Mouse (Mus musculus): Measurements from ENCODE around the gene Clcnkb. TPM values are rescaled to one million over a fixed set of nuclear protein-coding genes. Genes with fewer than 3 reads are reported as not detected.

Clcnkb gene
- not detected for total RNA-seq (2023)

DNA sequence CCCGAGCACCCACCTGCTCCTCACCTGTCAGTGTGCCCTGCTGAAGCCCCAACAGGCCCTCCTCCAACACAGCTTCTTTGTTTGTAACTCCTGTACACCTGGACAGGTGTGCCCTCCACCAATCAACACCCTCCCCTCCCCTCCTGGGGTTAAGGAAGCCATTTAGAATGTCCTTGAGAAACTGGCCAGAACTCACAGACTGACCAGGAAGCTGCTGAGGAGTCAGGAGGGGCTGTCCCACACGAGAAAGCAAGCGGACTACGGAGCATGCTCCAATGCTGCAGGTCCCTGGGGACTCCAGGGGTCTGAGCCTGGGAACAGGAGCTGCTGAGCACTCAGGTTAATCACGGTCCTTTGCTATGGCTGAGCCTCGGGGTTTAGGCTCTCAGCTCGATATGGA is at the start of gene Clcnkb:
Clcnkb (minus strand) TSS at position 91 of the 400 bp plus-strand sequence.

DNA sequence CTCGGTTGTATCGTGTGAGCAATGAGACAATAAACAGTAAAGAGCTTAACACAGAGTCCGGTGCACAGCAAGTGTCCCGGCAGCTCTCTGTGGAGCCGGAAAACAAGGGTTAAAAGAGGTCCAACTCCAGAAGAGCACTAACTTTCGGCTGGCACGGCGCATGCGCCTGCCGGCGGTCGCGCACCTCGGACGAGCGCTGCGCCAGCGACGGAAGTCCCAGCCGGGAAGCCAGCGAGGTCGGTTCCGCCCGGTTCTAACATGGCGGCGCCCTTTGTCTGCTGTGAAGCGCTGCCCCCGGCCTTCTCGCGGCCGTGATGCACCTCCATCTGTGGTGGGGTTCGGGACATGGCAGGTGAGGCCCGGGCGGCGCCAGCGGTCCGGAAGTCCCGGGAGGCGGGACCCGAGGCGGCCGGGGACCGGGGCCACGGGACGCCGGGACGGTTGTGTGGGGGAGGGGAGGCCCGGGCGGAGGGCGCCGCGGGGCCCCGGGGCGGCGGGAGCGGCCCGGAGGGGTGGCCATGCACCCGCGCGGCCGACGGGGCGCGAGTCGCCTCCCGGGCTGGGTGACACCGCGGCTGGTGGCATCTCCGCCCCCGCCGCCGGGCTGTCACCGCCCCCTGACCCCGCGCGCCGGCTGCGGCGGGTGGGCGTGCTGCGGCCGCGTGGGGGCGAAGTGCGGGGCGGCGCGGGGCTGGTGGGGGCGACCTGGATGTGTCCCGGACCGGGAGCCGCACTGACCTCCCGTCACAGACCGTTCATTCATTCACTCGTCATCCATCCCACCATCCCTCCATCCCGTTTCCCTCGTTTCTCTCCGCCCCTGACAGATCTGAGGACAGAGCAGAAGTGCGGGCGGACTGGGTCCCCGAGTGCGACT is 28.9 kb upstream of the Clcnkb start, which contains the start of gene Zbtb17:
Zbtb17 (plus strand) TSS at position 204 of the 877 bp plus-strand sequence.

DNA sequence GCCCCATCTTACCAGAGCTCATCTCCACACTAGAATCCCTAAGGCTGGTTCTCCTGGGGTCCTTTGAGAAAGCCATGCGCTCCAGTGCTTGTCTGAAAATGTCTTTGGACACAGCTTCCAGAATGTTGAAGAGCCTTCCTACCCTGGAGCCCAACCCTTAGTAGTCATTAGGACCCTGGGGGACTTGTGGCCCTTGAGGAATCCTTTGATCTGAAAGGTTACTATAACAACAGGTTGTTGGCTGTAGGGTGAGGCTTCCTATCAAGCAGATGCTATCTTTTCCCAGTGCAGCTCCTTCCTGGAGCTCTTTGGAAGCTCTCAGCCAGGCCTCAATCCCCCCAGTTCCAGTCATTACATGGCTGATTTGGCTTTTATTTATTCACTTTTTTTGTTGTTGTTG is 20.2 kb upstream of the Clcnkb start, which contains the start of gene Srarp:
Srarp (minus strand) TSS at position 132 of the 400 bp plus-strand sequence.

DNA sequence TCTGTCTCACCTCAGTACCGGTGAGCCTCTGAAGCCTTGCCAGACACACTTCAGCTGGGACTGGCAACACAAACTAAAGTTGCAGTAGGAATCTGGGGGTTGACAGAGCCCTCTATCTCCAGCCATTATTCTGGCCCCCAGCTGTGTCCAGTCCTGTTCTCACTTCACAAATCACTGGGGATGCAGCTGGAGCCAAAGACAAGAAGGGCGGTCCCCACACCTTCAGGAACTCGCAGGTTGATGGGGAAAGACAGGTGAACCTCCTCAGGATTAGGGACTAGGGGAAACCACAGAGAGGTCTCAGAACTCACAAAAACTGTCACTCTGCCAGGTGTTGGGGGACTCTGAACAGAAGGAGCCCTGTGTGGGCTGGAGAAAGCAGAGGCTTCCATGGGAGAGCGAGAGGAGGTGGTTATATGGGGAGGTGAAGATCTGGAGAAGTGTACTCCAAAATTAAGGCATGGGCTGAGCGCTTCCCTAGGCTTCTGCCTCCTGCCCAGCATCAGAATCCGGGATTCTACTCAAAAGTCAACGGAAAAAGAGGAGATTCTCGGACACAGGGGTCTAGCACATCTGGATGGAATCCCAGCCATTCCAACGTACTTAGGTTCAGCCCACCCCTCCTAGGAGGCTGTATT is 4.5 kb upstream of the Clcnkb start, which contains the start of gene Hspb7:
Hspb7 (plus strand) TSS at position 588 of the 638 bp plus-strand sequence.

DNA sequence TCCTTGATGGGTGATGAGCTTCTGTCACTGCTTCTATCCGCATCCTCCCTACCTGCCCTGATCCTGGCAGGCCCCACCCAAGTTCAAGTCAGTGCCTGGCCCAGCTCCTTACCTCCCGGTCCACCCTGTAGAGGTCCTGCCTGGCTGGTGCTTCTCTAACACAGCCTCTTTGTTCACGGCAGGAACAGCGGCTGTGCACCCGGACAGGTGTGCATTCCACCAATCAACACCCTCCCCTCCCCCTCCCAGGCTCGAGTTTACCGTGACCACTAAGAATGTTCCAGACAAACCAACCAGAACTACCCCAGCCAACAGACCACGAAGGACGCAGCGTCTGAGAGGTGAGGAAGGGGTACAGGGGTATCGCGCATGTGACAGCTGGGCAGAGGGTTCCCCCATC is 17.3 kb downstream of the Clcnkb start, which contains the start of gene Clcnka:
Clcnka (minus strand) TSS at position 180 of the 400 bp plus-strand sequence.

DNA sequence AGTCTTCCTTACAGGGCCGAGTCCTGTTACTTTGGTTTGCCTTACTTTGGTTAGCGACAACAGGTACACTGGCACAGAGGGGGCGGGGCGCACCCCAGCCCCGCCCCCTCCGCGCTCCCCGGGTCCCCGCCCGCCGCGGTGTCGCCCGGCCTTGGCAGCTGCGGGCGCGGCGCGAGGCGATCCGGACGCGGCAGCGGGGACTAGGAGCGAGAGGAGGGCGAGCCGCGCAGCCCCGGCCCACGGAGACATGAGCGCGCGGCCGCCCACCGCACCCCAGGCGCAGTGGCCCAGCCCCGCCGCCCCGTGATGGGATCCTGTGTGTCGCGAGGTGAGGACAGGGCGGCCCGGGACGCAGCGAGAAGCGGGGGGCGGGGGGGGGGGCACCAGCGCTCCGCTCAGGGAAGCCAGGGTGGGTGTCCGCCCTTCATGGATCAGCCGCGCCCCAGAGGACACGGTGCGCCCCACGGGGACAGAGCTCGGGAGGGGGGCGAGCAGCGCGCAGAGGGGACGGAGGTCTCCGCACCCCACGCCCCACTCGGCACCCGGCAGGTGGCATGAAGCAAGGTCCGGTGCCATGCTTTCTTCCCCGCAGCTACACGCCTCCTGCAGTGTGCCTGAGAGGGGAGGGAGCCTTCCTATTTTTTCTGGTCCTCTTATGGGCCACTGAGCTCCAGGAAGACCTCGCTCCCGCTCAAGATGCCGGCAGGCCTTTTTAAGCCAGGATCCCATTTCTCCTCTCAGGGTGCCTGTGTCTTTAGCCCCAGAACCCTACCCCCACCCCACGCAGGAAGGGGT is 47.6 kb downstream of the Clcnkb start, which contains the start of gene Fam131c:
Fam131c (plus strand) TSS at position 224 of the 795 bp plus-strand sequence.

Other genes starting within 250 kb of the Clcnkb start
- gene Rsg1, start 202.1 kb downstream of the Clcnkb start, total RNA-seq (2023), result 1 to 10 TPM; 1.8 TPM
- not detected for gene Arhgef19, start 176.5 kb downstream of the Clcnkb start, total RNA-seq (2023)
- gene Epha2, start 114.8 kb downstream of the Clcnkb start, total RNA-seq (2023), result 1 to 10 TPM; 4.4 to 6.8 TPM
- not detected for gene Fam131c, start 47.8 kb downstream of the Clcnkb start, total RNA-seq (2023)
- gene Clcnka, start 17.3 kb downstream of the Clcnkb start, total RNA-seq (2023), result not detected
- gene Hspb7, start 4.8 kb upstream of the Clcnkb start, total RNA-seq (2023), result not detected
- gene Srarp, start 20.1 kb upstream of the Clcnkb start, total RNA-seq (2023), result not detected
- 10 to 100 TPM; 39.8 to 44.6 TPM for gene Zbtb17, start 28.6 kb upstream of the Clcnkb start, total RNA-seq (2023)
- gene Spen, start 122.6 kb upstream of the Clcnkb start, total RNA-seq (2023), result 10 to 100 TPM; 56.7 to 69.1 TPM
- gene Fblim1, start 190.1 kb upstream of the Clcnkb start, total RNA-seq (2023), result under 1 TPM in 1 of 2 experiments, not detected in 1; 0.17 TPM
- gene Tmem82, start 202.6 kb upstream of the Clcnkb start, total RNA-seq (2023), result not detected
- not detected for gene Slc25a34, start 207.8 kb upstream of the Clcnkb start, total RNA-seq (2023)
- gene Plekhm2, start 248.9 kb upstream of the Clcnkb start, total RNA-seq (2023), result 10 to 100 TPM; 33.5 to 34.3 TPM